Mouse (Mus musculus): ENCODE results near the gene Pnmal1.

GRCm38 (mm10) chr7:17004716-17005115, 45.2 kb downstream of the Pnmal1 start:
- TF ChIP-seq GATA1 (IDR thresholded peaks at IDR 0.05; ENCODE audit: borderline replicate concordance, low read length) (no peak), FLI1 (IDR thresholded peaks at IDR 0.05; ENCODE audit: low read length) (no peak)
